26 mouse cellular contexts compared by ENCODE assay signal in the genomic region with DNA sequence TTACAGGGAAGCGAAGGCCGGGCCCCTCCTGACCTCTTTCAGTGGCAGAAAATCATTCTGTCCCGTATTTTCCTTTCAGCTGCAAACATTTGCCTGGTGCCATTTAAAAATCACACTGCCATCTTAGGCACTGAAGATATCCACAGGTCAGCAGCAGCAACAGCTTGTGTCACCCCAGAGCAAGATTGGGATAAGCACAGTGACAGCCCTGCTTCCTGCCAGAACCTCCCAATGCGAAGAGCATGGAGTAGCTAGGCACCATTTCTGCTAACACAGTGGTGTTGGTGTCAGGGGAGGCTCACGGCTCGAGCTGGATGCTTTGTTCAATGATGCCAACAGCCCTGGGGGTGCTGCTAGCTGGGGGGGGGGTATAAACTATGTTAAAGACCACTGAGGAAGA.
DNase-seq lines count a peak whose midpoint lies in the region; ATAC-seq lines count a peak whose summit lies in the region.
"Had no signal": no experiment of that assay in that cellular context is flagged by ENCODE, and none has a peak within 500 bp of the region (broad histone marks: within the 10 kb centered on the region; RNA-seq: fewer than 3 reads in every experiment).

No protein-coding gene starts in this region.

- ATAC-seq in hindbrain, embryonic 16.5 days = no peak
- no peak for ATAC-seq in limb, embryonic 13.5 days (ENCODE audit: low FRiP score, low read depth)
- ATAC-seq: inflammation-experienced regulatory T-cells, adult 6 months; liver, embryonic 12.5 days; liver, postnatal 0 days; midbrain, embryonic 13.5 days had no signal

- 68% methylated on average over 6 of the region's 6 CpGs for WGBS in hindbrain, embryonic 10.5 days
- WGBS in hindbrain, embryonic 16.5 days = 71% methylated on average over 6 of the region's 6 CpGs
- 43% methylated on average over 6 of the region's 6 CpGs for WGBS in embryonic facial prominence, embryonic 10.5 days
- 65% methylated on average over 6 of the region's 6 CpGs for WGBS in limb, embryonic 13.5 days

- H3K4me1 ChIP-seq in hindbrain, embryonic 10.5 days (replicated peaks) = peaks cover 50% of the 10 kb centered on the region
- H3K4me1 ChIP-seq in hindbrain, embryonic 16.5 days (ENCODE audit: control insufficient read depth, insufficient read depth, low read depth, low read length) = peaks cover 14% of the 10 kb centered on the region
- H3K4me1 ChIP-seq in embryonic facial prominence, embryonic 10.5 days = peaks cover 57% of the 10 kb centered on the region
- peaks cover 59% of the 10 kb centered on the region for H3K4me1 ChIP-seq in limb, embryonic 13.5 days
- H3K4me1 ChIP-seq: liver, embryonic 12.5 days had no signal

- no peaks in the 10 kb centered on the region for H3K27me3 ChIP-seq in hindbrain, embryonic 10.5 days (ENCODE audit: insufficient read depth, poor library complexity, severe bottlenecking)
- H3K27me3 ChIP-seq in hindbrain, embryonic 16.5 days (replicated peaks; ENCODE audit: control insufficient read depth, insufficient read depth, low read length) = no peaks in the 10 kb centered on the region
- H3K27me3 ChIP-seq in embryonic facial prominence, embryonic 10.5 days (replicated peaks; ENCODE audit: low read depth, poor library complexity, severe bottlenecking) = no peaks in the 10 kb centered on the region
- no peaks in the 10 kb centered on the region for H3K27me3 ChIP-seq in limb, embryonic 13.5 days
- H3K27me3 ChIP-seq: embryonic facial prominence, embryonic 12.5 days; forebrain, embryonic 12.5 days; heart, embryonic 15.5 days; liver, embryonic 12.5 days; midbrain, embryonic 13.5 days; Patski had no signal

- no peak overlapping the region for H3K4me3 ChIP-seq in hindbrain, embryonic 10.5 days
- H3K4me3 ChIP-seq in hindbrain, embryonic 16.5 days (ENCODE audit: low read length) = no peak overlapping the region
- H3K4me3 ChIP-seq in embryonic facial prominence, embryonic 10.5 days = no peak overlapping the region
- H3K4me3 ChIP-seq in limb, embryonic 13.5 days = no peak overlapping the region
- H3K4me3 ChIP-seq: embryonic facial prominence, embryonic 12.5 days; forebrain, embryonic 12.5 days; heart, embryonic 10.5 days; heart, embryonic 15.5 days; liver, embryonic 12.5 days; midbrain, embryonic 13.5 days had no signal

- H3K9me3 ChIP-seq in hindbrain, embryonic 10.5 days = no peaks in the 10 kb centered on the region
- no peaks in the 10 kb centered on the region for H3K9me3 ChIP-seq in hindbrain, embryonic 16.5 days (ENCODE audit: control insufficient read depth, low read length)
- H3K9me3 ChIP-seq in embryonic facial prominence, embryonic 10.5 days = no peaks in the 10 kb centered on the region
- H3K9me3 ChIP-seq in limb, embryonic 13.5 days = no peaks in the 10 kb centered on the region
- H3K9me3 ChIP-seq: embryonic facial prominence, embryonic 12.5 days; forebrain, embryonic 12.5 days; heart, embryonic 10.5 days; heart, embryonic 15.5 days; liver, embryonic 12.5 days; midbrain, embryonic 13.5 days had no signal

- H3K27ac ChIP-seq in hindbrain, embryonic 10.5 days = peak overlapping the region; percentile 85
- no peak overlapping the region for H3K27ac ChIP-seq in hindbrain, embryonic 16.5 days (ENCODE audit: low read depth, low read length)
- H3K27ac ChIP-seq in embryonic facial prominence, embryonic 10.5 days (replicated peaks) = peak overlapping the region; percentile 68
- H3K27ac ChIP-seq in limb, embryonic 13.5 days = peak overlapping the region; percentile 15; the same call in 1 of the 2 replicates
- H3K27ac ChIP-seq: embryonic facial prominence, embryonic 12.5 days; forebrain, embryonic 12.5 days; heart, embryonic 10.5 days; heart, embryonic 15.5 days; hindbrain, embryonic 14.5 days; liver, embryonic 12.5 days; midbrain, embryonic 13.5 days had no signal

- no peak overlapping the region for H3K9ac ChIP-seq in hindbrain, embryonic 16.5 days (ENCODE audit: low read depth, low read length)
- H3K9ac ChIP-seq in limb, embryonic 13.5 days = no peak overlapping the region
- H3K9ac ChIP-seq: embryonic facial prominence, embryonic 12.5 days; forebrain, embryonic 12.5 days; heart, embryonic 15.5 days; hindbrain, embryonic 14.5 days; liver, embryonic 12.5 days; liver, postnatal 0 days; midbrain, embryonic 13.5 days had no signal

- H3K4me2 ChIP-seq in hindbrain, embryonic 16.5 days (ENCODE audit: low read length) = no peak overlapping the region
- no peak overlapping the region for H3K4me2 ChIP-seq in limb, embryonic 13.5 days (replicated peaks)
- H3K4me2 ChIP-seq: embryonic facial prominence, embryonic 12.5 days; forebrain, embryonic 12.5 days; heart, embryonic 15.5 days; hindbrain, embryonic 14.5 days; liver, embryonic 12.5 days; midbrain, embryonic 13.5 days had no signal

- DNase-seq in cerebellum, adult 11-12 months = peak; percentile 29
- no peak for DNase-seq in cerebellum, adult 9-11 months
- no peak for DNase-seq in hindbrain, embryonic 10.5 days (ENCODE audit: low spot score)
- DNase-seq in embryonic facial prominence, embryonic 10.5 days (ENCODE audit: low spot score) = no peak
- no peak for DNase-seq in B cell, adult 2 months
- DNase-seq: adrenal gland, postnatal 10 days; gastrocnemius, postnatal 14 days; kidney, adult 11 months; kidney, postnatal 14 days; layer of hippocampus, adult 9-11 months; liver, postnatal 0 days; lung, postnatal 36 days; retina, postnatal 1 day; right cerebral cortex, postnatal 14 days; thymus, postnatal 4 days had no signal

- H3K36me3 ChIP-seq in hindbrain, embryonic 10.5 days = no peaks in the 10 kb centered on the region
- H3K36me3 ChIP-seq in hindbrain, embryonic 16.5 days (ENCODE audit: control insufficient read depth, insufficient read depth, low read length) = no peaks in the 10 kb centered on the region
- no peaks in the 10 kb centered on the region for H3K36me3 ChIP-seq in embryonic facial prominence, embryonic 10.5 days (replicated peaks)
- no peaks in the 10 kb centered on the region for H3K36me3 ChIP-seq in limb, embryonic 13.5 days
- H3K36me3 ChIP-seq: embryonic facial prominence, embryonic 12.5 days; forebrain, embryonic 12.5 days; heart, embryonic 10.5 days; heart, embryonic 15.5 days; liver, embryonic 12.5 days; midbrain, embryonic 13.5 days had no signal
